Mouse (Mus musculus): ENCODE results near the gene Lcn2. TPM values are rescaled to one million over a fixed set of nuclear protein-coding genes. Genes with fewer than 3 reads are reported as not detected.
"Not testable (repeated sequence)": the region's sequence is repeated elsewhere in the genome, so short reads cannot be mapped to it uniquely, and the experiment has no call there.

Gene Lcn2
- polyA plus RNA-seq, 1 experiment from 2014 or later: 0.22 TPM

GRCm38 (mm10) chr2:32362274-32362673, 25.8 kb downstream of the Lcn2 start:
- ATAC-seq (ENCODE audit: insufficient number of reproducible peaks, insufficient read depth, low FRiP score, low TSS enrichment, low read depth); H3K27me3 ChIP-seq; H3K9me3 ChIP-seq: not testable (repeated sequence)
- WGBS: 34% methylated on average over 5 of the region's 5 CpGs
- Histone ChIP-seq H3K9ac (peak overlapping the region; percentile 92), H3K27ac (peak overlapping the region; percentile 89; the same call in 1 of the 2 replicates), H3K36me3 (peaks cover 29% of the 10 kb centered on the region), H3K4me1 (peaks cover 26% of the 10 kb centered on the region), H3K4me2 (peak overlapping the region; percentile 77), H3K4me3 (peak overlapping the region; percentile 86)

- ATAC-seq (ENCODE audit: insufficient number of reproducible peaks, insufficient read depth, low FRiP score, low TSS enrichment, low read depth): peak; percentile 66; the same call in 1 of the 2 replicates
Measured at GRCm38 (mm10) chr2:32361437-32361836, 26.6 kb downstream of the Lcn2 start.

GRCm38 (mm10) chr2:32360741-32361140, 27.3 kb downstream of the Lcn2 start:
- Histone ChIP-seq H3K27me3 (peaks cover 9% of the 10 kb centered on the region), H3K9ac (peak overlapping the region; percentile 66; the same call in 1 of the 2 replicates), H3K4me3 (peak overlapping the region; percentile 38), H3K4me1 (peaks cover 26% of the 10 kb centered on the region), H3K27ac (no peak overlapping the region), H3K4me2 (peak overlapping the region; percentile 73), H3K36me3 (peaks cover 16% of the 10 kb centered on the region), H3K9me3 (no peaks in the 10 kb centered on the region)
- ATAC-seq (ENCODE audit: insufficient number of reproducible peaks, insufficient read depth, low FRiP score, low TSS enrichment, low read depth): no peak
- 4% methylated on average over 14 of the region's 14 CpGs for WGBS

More at GRCm38 (mm10) chr2:32361437-32361836, 26.6 kb downstream of the Lcn2 start:
- Histone ChIP-seq H3K4me3 (peak overlapping the region; percentile 38), H3K4me1 (peaks cover 26% of the 10 kb centered on the region), H3K27ac (no peak overlapping the region), H3K4me2 (peak overlapping the region; percentile 73), H3K9ac (peak overlapping the region; percentile 66), H3K9me3 (no peaks in the 10 kb centered on the region), H3K36me3 (peaks cover 21% of the 10 kb centered on the region), H3K27me3 (peaks cover 9% of the 10 kb centered on the region)
- 1% methylated on average over 24 of the region's 24 CpGs for WGBS

GRCm38 (mm10) chr2:32358381-32358780, 29.7 kb downstream of the Lcn2 start:
- WGBS: 72% methylated on average over 10 of the region's 10 CpGs
- no peak for ATAC-seq (ENCODE audit: insufficient number of reproducible peaks, insufficient read depth, low FRiP score, low TSS enrichment, low read depth)
- peak overlapping the region; percentile 44; the same call in 1 of the 2 replicates for H3K9ac ChIP-seq

GRCm38 (mm10) chr2:32357710-32358109, 30.3 kb downstream of the Lcn2 start:
- Histone ChIP-seq H3K4me3 (no peak overlapping the region), H3K27me3 (peaks cover 9% of the 10 kb centered on the region), H3K4me1 (peaks cover 22% of the 10 kb centered on the region), H3K27ac (no peak overlapping the region), H3K9me3 (no peaks in the 10 kb centered on the region), H3K36me3 (no peaks in the 10 kb centered on the region), H3K4me2 (no peak overlapping the region), H3K9ac (0 out of 2 replicates have a peak overlapping the region, but pooled peaks have one; percentile 21)
- ATAC-seq (ENCODE audit: insufficient number of reproducible peaks, insufficient read depth, low FRiP score, low TSS enrichment, low read depth): no peak
- WGBS: 85% methylated on average over 3 of the region's 3 CpGs

More at GRCm38 (mm10) chr2:32358381-32358780, 29.7 kb downstream of the Lcn2 start:
- peaks cover 9% of the 10 kb centered on the region for H3K27me3 ChIP-seq
- H3K4me1 ChIP-seq: peaks cover 21% of the 10 kb centered on the region
- no peak overlapping the region for H3K27ac ChIP-seq
- no peak overlapping the region for H3K4me2 ChIP-seq
- H3K4me3 ChIP-seq: no peak overlapping the region
- no peaks in the 10 kb centered on the region for H3K36me3 ChIP-seq
- no peaks in the 10 kb centered on the region for H3K9me3 ChIP-seq

- WGBS: 71% methylated on average over 10 of the region's 10 CpGs
- no peak overlapping the region for H3K4me3 ChIP-seq
- ATAC-seq (ENCODE audit: insufficient number of reproducible peaks, insufficient read depth, low FRiP score, low TSS enrichment, low read depth): no peak
- H3K36me3 ChIP-seq: no peaks in the 10 kb centered on the region
- H3K9me3 ChIP-seq: no peaks in the 10 kb centered on the region
- no peak overlapping the region for H3K9ac ChIP-seq
- no peak overlapping the region for H3K4me2 ChIP-seq
- no peak overlapping the region for H3K27ac ChIP-seq
- peaks cover 23% of the 10 kb centered on the region for H3K4me1 ChIP-seq
- H3K27me3 ChIP-seq: peaks cover under 1% of the 10 kb centered on the region
Measured at GRCm38 (mm10) chr2:32356216-32356615, 31.8 kb downstream of the Lcn2 start.

GRCm38 (mm10) chr2:32354336-32354895, 33.6 kb downstream of the Lcn2 start:
- H3K27ac ChIP-seq: no peak overlapping the region
- WGBS: 87% methylated on average over 3 of the region's 3 CpGs
- no peaks in the 10 kb centered on the region for H3K27me3 ChIP-seq
- no peak overlapping the region for H3K4me3 ChIP-seq
- H3K4me1 ChIP-seq: peaks cover 34% of the 10 kb centered on the region
- no peak overlapping the region for H3K4me2 ChIP-seq
- no peaks in the 10 kb centered on the region for H3K9me3 ChIP-seq
- H3K36me3 ChIP-seq: peaks cover 6% of the 10 kb centered on the region
- H3K9ac ChIP-seq: no peak overlapping the region
- no peak for ATAC-seq (ENCODE audit: insufficient number of reproducible peaks, insufficient read depth, low FRiP score, low TSS enrichment, low read depth)

GRCm38 (mm10) chr2:32353836-32354235, 34.2 kb downstream of the Lcn2 start:
- Histone ChIP-seq H3K27ac (no peak overlapping the region), H3K27me3 (no peaks in the 10 kb centered on the region), H3K4me1 (peaks cover 38% of the 10 kb centered on the region), H3K9ac (no peak overlapping the region), H3K36me3 (peaks cover 10% of the 10 kb centered on the region), H3K9me3 (no peaks in the 10 kb centered on the region), H3K4me2 (peak overlapping the region; percentile 78; the same call in 1 of the 2 replicates), H3K4me3 (peak overlapping the region; percentile 78)
- WGBS: 64% methylated on average over 6 of the region's 6 CpGs
- no peak for ATAC-seq (ENCODE audit: insufficient number of reproducible peaks, insufficient read depth, low FRiP score, low TSS enrichment, low read depth)

GRCm38 (mm10) chr2:32353007-32353542, 35.0 kb downstream of the Lcn2 start, which contains the start of gene Dnm1:
Dnm1 (minus strand) TSS chr2:32353338.
- peak within 1 kb of the TSS; percentile 78 for H3K4me2 ChIP-seq
- peak; percentile 44; the same call in 1 of the 2 replicates for ATAC-seq (ENCODE audit: insufficient number of reproducible peaks, insufficient read depth, low FRiP score, low TSS enrichment, low read depth)
- WGBS: under 1% methylated on average over 63 of the region's 63 CpGs
- H3K9me3 ChIP-seq: no peaks in the 10 kb centered on the region
- peak within 1 kb of the TSS; percentile 78 for H3K4me3 ChIP-seq
- H3K4me1 ChIP-seq: peaks cover 42% of the 10 kb centered on the region
- H3K27me3 ChIP-seq: no peaks in the 10 kb centered on the region
- H3K27ac ChIP-seq: peak within 1 kb of the TSS; percentile 89
- peak within 1 kb of the TSS; percentile 91 for H3K9ac ChIP-seq
- peaks cover 18% of the 10 kb centered on the region for H3K36me3 ChIP-seq

- no peaks in the 10 kb centered on the region for H3K9me3 ChIP-seq
- peak within 1 kb of the TSS; percentile 91 for H3K9ac ChIP-seq
- no peaks in the 10 kb centered on the region for H3K27me3 ChIP-seq
- peak within 1 kb of the TSS; percentile 78 for H3K4me2 ChIP-seq
- H3K36me3 ChIP-seq: peaks cover 18% of the 10 kb centered on the region
- no peak for ATAC-seq (ENCODE audit: insufficient number of reproducible peaks, insufficient read depth, low FRiP score, low TSS enrichment, low read depth)
- peaks cover 42% of the 10 kb centered on the region for H3K4me1 ChIP-seq
- peak within 1 kb of the TSS; percentile 78 for H3K4me3 ChIP-seq
- WGBS: 2% methylated on average over 29 of the region's 52 CpGs
- peak within 1 kb of the TSS; percentile 89 for H3K27ac ChIP-seq
Measured at GRCm38 (mm10) chr2:32352151-32353006, 35.7 kb downstream of the Lcn2 start, which contains the start of gene Ciz1. Ciz1 (plus strand) TSS chr2:32352327.

- H3K4me2 ChIP-seq: peak overlapping the region; percentile 78
- peak overlapping the region; percentile 91 for H3K9ac ChIP-seq
- H3K4me1 ChIP-seq: peaks cover 42% of the 10 kb centered on the region
- ATAC-seq (ENCODE audit: insufficient number of reproducible peaks, insufficient read depth, low FRiP score, low TSS enrichment, low read depth): no peak
- no peaks in the 10 kb centered on the region for H3K9me3 ChIP-seq
- H3K27me3 ChIP-seq: no peaks in the 10 kb centered on the region
- H3K27ac ChIP-seq: peak overlapping the region; percentile 89; the same call in 1 of the 2 replicates
- peaks cover 26% of the 10 kb centered on the region for H3K36me3 ChIP-seq
- WGBS: 43% methylated on average over 9 of the region's 9 CpGs
- peak overlapping the region; percentile 78 for H3K4me3 ChIP-seq
Measured at GRCm38 (mm10) chr2:32351471-32351961, 36.5 kb downstream of the Lcn2 start.

All from embryonic facial prominence, embryonic 13.5 days (tissue).